Mouse (Mus musculus) liver, postnatal 0 days (tissue): ENCODE data around the gene Tmem156.

ENCODE experiments used
- CTCF ChIP-seq: sonication (generic); IDR thresholded peaks from 2 replicates; pipeline ENCODE4 v1.5.1; 2016; ENCODE audit warnings: antibody characterized with exemption, low read depth
- EP300 ChIP-seq: IDR thresholded peaks from 2 replicates; pipeline ENCODE4 v1.6.1; 2016; ENCODE audit warnings: antibody characterized with exemption, low read depth, mild to moderate bottlenecking

GRCm38 (mm10) chr5:65131211-65131879 lies 39.4 kb upstream of the Tmem156 start:
- TF ChIP-seq EP300 (no peak), CTCF (no peak)
